Mouse (Mus musculus): ENCODE data around the gene Pkd1.
A peak's percentile ranks its signal among the peaks of the same experiment; 100 is the strongest.

Pkd1 gene

DNA sequence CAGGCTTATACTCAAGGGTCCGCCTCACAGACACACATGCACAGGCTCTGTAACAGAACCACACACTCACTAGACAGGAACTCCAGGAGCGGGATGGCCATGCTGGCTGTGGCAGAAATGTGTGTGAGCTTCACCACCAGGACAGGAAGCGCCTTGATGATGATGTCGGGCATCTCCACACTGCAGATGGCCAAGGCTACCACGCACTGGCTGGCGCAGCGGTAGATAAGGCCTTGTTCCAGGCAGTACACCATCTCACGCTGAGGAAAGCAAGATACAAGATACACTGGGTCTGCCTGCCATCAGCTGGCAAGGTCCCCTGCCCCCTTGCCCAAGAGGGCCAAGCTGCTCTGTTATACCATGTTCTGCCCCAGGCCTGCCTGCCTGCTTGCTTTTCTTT lies 59.2 kb downstream of the Pkd1 start:
- no peak for DNase-seq

DNA sequence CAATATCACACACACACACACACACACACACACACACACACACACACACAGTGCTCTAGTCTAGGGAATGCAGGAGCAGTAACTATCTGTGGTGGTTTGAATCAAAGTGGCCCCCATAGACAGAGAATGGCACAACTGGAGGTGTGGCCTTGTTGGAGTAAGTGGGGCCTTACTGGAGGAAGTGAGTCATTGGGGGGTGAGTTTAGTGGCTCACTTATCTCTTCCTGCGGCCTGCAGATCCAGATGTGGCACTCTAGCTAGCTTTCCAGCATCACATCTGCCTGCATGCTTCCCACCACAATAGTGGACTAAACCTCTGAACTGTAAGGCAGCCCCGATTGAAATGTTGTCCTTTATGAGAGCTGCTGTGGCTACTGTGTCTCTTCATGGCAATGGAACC lies 61.1 kb downstream of the Pkd1 start:
- no peak for DNase-seq

DNA sequence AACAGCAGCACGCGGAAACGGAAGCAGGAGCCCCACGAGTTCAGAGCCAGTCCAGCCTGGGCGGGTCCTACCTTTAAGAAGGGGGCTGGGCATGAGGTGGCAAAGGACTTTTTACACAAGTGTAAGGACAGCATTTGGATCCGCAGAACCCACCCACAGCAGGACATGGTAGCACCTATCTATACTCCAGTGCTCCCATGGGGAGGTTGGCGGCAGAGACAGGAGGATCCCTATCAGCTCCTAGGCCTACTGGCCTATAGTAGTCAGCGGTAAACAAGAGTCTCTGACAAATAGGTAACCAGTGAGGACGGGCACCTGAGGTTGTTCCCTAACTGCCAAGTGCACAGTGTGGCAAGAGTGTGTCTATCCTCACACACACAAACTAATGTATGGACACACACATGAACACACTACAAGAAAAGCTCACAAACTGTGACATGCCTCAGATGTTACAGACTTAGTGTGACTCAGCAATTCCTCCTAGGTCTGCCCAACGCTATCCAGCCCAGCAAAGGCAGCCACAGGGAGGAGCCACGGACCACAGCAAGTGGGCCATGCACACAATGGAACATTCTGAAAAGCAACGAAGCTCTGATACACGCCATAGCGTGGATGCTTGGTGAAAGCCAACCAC lies 68.0 kb downstream of the Pkd1 start:
- no peak for DNase-seq

- DNase-seq, result no peak
These were observed 75.8 kb downstream of the Pkd1 start for GRCm38 (mm10) chr17:24625472-24625871.

GRCm38 (mm10) chr17:24628646-24629045 lies 79.0 kb downstream of the Pkd1 start:
- DNase-seq, result peak; percentile 94

DNA sequence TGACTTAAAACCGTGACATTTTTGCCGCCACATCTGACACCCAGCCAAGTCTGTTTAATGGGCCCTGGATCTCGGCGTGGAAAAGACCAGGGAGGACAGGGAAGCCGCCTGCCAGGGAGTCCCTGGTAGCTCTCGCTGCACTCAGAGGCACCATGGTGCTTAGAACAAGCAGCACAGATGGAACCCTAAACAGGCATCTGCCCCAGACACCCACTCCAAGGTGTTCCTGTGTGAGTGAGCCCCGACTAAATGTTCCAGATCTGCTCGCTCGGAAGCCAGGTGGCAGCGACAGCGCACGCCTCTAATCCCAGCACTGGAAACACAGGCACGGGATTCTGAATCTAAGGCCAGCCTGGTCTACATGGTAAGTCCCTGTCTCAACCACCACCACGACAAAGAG lies 80.4 kb downstream of the Pkd1 start:
- no peak for DNase-seq

GRCm38 (mm10) chr17:24632167-24632812 lies 82.7 kb downstream of the Pkd1 start, which contains the start of the genes Tsc2 and Nthl1:
Gene Tsc2 (minus strand): TSS chr17:24632630.
Gene Nthl1 (plus strand): TSS chr17:24632680.
- peak; percentile 99 for DNase-seq

DNA sequence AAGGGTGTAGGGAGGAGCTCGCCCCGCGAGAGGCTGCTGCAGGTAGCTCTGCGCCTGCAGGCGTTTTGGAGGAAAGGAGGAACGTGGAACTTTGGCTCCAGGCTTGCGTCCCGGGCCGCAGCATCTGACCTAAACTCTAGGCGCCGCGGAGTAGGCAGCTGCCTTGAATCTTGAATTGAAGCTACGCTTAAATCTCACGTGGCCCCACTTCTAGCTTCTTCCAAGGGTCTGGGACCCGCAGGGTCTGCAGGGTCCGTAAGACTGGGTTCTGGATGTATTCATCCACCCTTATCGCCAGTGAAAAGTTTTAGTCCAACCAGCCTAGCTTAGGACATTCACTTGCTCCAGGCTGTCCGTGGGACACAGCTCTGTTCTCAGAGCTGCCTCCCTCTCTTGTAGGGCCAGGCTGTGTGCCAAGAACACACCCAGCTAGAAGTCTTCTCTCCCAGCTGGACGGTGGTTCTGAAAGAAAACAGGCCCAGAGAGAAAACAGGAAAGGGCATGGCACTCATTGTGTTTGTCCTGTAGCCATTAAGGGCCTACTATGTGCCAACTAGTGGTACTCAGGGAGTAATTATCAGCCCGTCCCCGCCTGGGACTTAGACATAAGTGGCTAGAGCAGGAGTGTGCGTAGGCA lies 83.3 kb downstream of the Pkd1 start:
- DNase-seq, result peak; percentile 99

DNA sequence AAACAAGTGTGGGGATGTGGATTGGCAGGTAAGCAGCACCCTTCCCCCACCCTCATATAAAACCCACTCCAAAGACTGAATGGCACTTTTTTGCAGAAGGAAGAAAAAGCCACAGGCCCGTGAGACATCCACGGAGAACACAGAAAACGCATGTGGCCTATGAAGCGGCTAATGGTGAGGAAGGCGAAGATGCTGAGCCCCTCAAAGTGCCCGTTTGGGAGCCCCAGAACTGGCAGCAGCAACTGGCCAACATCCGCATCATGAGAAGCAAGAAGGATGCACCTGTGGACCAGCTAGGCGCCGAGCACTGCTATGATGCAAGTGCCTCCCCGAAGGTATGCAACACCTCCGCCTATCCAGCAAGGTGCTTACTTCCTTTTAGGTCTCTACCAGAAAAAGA lies 84.2 kb downstream of the Pkd1 start:
- DNase-seq, result peak; percentile 93

GRCm38 (mm10) chr17:24635024-24635423 lies 85.4 kb downstream of the Pkd1 start:
- peak; percentile 98 for DNase-seq

GRCm38 (mm10) chr17:24635694-24636093 lies 86.1 kb downstream of the Pkd1 start:
- peak; percentile 93 for DNase-seq

- peak; percentile 96 for DNase-seq
These were observed 87.3 kb downstream of the Pkd1 start for GRCm38 (mm10) chr17:24636781-24637481.

- peak; percentile 97 for DNase-seq
These were observed 88.6 kb downstream of the Pkd1 start for GRCm38 (mm10) chr17:24638214-24638613.

DNA sequence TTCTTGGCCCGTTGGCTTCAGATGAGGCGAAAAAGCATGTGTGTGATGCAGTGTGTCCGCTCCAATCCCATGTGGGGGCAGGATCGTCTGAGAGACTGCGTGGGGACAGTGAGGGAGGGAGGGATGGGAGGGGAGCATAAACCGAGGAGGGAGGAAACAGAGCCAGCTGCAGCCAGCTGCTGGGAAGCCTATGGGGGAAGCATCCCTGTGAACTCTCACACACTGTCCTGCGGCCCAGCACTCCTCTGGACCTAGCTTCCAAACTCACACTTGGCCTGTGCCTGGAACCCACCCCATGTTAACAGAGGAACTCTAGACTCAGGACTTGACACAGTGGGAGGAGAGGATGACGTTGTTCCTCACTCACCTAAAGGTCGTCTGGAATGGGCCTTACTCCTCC lies 89.2 kb downstream of the Pkd1 start:
- peak; percentile 99 for DNase-seq

DNA sequence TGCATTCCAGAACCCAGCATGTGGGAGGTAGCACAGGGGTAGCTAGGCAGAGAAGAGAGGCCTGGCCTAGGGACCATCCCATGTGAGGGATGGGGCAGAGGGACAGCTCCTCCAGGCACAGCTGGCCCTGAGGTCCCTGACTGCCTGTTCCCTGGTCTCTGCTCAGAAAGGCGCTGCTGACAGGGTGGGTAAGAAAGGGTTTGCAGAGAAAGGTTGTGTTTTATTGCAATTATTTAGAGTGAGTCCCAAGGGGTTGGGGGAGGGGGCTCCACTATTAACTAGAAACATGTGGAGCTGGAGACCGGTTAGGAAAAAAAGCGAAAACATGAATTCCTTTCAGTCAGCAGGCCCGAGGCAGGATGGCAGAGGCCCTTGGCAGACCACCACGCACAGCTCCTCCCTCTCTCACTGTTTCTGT lies 89.9 kb downstream of the Pkd1 start:
- DNase-seq, result no peak

DNA sequence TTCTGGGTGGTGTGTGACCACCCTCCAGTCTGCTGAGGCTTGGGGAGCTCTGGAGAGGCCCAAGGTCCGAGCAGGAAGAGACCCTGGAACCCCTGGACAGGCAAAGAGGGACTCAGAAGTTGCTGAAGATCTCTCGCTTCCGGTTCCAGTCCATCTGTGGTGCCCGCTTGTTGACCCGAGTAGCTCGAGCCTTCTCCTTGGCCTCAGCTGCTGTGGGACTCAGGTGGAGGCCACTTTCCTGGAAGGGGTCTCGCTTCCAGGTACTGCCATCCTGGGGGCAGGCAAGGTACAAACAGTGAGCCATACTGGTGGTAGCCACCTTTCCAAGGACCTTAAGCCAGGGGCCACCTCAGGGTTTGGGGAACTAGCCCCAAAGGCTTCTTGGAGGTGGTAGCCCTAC lies 90.5 kb downstream of the Pkd1 start:
- peak; percentile 94 for DNase-seq

DNA sequence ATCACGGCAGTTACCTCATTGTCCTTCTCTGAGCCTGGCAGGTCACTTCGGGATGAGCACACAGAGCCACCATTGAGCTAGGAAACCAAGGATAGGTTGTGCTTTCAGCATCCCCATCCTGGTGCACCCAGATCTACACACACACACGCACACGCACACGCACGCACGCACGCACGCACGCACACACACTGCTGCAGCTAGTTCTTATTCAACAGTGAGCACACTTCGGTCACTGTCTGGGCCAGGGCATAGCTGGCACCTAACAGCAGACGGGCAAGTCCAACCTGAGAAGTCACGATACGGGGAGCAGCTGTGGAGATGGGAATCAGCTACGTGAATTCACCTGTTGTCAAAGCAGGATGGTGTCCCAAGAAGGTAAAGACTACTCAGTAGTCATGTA lies 90.9 kb downstream of the Pkd1 start:
- DNase-seq, result no peak

DNA sequence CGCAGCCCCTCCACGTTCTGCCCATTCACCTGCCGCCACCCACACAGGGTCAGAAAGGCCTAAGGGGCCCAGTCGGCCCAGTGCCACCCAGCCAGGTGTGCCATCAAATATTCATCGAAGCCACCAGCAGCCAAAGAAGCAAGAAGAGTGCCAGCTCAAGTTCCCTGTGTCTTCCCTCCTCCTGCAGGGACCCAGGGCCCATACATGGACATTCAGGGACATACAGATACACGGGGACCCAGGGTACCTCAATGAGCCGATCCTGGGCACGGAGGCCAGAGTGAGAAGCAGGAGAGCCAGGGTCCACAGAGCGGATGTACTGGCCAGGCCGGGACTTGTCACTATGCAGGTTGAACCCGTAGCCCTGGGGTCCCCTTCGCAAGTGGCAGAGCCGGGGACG lies 92.3 kb downstream of the Pkd1 start:
- peak; percentile 93 for DNase-seq

DNA sequence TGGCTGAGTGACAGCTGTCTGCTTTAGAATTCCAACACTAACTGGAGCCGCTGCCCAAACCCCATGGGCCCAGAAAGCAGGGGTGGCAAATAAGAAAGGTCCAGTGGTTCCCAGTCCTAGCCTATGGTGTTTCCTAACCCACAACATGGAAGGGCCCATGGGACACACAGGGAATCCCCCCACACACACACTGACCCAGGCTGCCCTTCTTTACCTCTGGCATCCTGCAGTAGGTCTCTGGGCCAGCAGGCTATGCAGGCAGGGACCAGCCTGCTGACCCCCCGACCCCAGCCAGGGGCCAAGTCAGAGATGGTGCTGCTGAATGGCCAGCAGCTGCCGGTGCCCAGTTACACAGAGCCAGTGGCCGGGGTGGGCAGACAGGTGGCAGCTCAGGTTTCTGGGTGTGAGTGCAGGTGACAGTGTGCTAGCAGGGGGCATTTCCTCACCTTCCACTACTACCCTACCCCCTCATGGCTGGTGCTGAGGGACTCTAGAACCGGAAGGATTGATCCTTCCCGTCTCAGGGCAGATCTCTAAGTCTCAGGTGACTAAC lies 93.2 kb downstream of the Pkd1 start:
- peak; percentile 94 for DNase-seq

DNA sequence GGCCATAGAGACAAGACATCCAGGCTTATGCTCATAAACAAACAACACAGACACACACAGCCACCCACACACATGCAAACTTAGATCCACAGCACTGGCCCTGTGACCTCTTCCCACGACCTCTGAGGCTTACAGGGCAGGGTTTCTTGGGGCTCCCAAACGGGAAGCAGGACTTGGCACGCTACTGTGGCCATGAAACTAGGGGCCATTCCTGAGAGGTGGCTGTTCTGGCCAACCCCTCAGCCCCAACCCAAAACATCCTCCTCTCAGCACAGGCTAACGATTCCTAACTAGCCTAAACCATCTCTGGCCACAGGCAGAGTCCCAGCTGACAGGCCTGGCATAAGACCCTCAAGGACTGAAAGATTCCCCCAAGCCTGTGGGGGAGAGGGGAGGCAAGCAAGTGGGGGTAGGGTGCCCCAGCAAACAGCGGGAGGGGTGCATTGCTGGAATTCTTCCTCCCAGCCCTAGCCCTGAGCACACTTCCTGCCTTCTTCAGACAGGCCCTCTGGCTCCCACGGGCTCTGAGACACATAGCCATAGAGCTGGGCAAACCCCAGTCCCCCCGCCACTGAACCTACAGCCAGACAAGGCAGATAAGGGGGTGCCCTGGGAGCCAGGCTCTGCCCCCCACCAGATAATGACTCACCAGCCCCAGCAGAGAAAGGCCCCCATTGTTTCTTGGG lies 94.5 kb downstream of the Pkd1 start:
- DNase-seq, result peak; percentile 98

GRCm38 (mm10) chr17:24644875-24645721 lies 95.5 kb downstream of the Pkd1 start:
- DNase-seq, result peak; percentile 99

- peak; percentile 99 for DNase-seq
These were observed 96.3 kb downstream of the Pkd1 start for GRCm38 (mm10) chr17:24645916-24646315.

Measured in heart, adult 11 months (tissue).